Mouse (Mus musculus) megakaryocyte-erythroid progenitor cell, adult 5 weeks (primary cell): ENCODE results near the gene Btbd35f10. TPM values are rescaled to one million over a fixed set of nuclear protein-coding genes. Genes with fewer than 3 reads are reported as not detected.

Experiments
- polyA plus RNA-seq: library from polyadenylated mRNA; stranded (reverse); fragments of >175 nt; gene quantifications from 2 replicates; pipeline ENCODE4 v1.2.3, GENCODE M21; 2012

The Btbd35f10 gene
- polyA plus RNA-seq, result not detected in 2 replicates

DNA sequence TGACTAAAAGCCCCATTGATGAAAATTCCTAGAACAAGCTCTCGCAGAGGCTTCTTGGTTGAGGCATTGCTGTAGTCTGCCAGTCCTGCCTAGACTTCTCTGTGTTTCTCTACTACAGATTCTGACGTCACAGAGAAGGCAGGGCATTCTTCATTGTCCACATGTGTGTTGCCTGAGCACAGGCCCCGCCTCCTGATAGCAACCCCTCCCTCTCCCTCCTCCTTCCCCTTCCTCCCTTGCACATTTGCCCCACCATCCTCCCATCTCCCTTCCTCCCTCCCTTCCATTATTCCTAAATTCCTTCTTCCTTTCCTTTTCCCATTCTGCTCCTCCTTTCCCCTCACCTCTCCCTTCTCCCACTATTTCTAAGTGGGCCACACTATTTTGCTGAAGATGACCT, at the start of gene Btbd35f10:
TSS of gene Btbd35f10 (minus strand) at position 101 of the 400 bp plus-strand sequence.

Other genes with a start within 250 kb of the Btbd35f10 start
- gene Btbd35f18, start 52.7 kb downstream of the Btbd35f10 start, polyA plus RNA-seq, result not detected in 2 replicates
- not detected in 2 replicates for gene Btbd35f16, start 204.1 kb upstream of the Btbd35f10 start, polyA plus RNA-seq